Mouse (Mus musculus) left cerebral cortex, adult 9 months (tissue): Measurements from ENCODE around the gene Cyp2c23.
A peak's percentile ranks its signal among the peaks of the same experiment; 100 is the strongest.

Source experiments
- DNase-seq, 2 experiments: peaks; one replicate each; pipeline ENCODE4 v3.0.0; 2022; ENCODE audit warnings: low spot score in 2 of 2

The Cyp2c23 gene

GRCm38 (mm10) chr19:44024921-44025585 is 4.0 kb downstream of the Cyp2c23 start:
- no peak for DNase-seq

- no peak for DNase-seq
Observed at GRCm38 (mm10) chr19:44023066-44023465, 5.9 kb downstream of the Cyp2c23 start.

- no peak for DNase-seq
Observed at GRCm38 (mm10) chr19:44021502-44021901, 7.5 kb downstream of the Cyp2c23 start.

- no peak for DNase-seq
Observed at GRCm38 (mm10) chr19:44019739-44020138, 9.3 kb downstream of the Cyp2c23 start.

GRCm38 (mm10) chr19:44013862-44014261 is 15.1 kb downstream of the Cyp2c23 start:
- DNase-seq, result no peak

- DNase-seq, result no peak
Observed at GRCm38 (mm10) chr19:44008784-44009183, 20.2 kb downstream of the Cyp2c23 start.

GRCm38 (mm10) chr19:44007186-44007585 is 21.8 kb downstream of the Cyp2c23 start:
- DNase-seq, result peak; percentile 24 to 43

- DNase-seq, result no peak
Observed at GRCm38 (mm10) chr19:44005025-44005424, 24.0 kb downstream of the Cyp2c23 start.

GRCm38 (mm10) chr19:44004261-44004660 is 24.7 kb downstream of the Cyp2c23 start:
- no peak for DNase-seq

GRCm38 (mm10) chr19:44000720-44001119 is 28.3 kb downstream of the Cyp2c23 start:
- peak; percentile 23 to 73 for DNase-seq

GRCm38 (mm10) chr19:44000061-44000460 is 28.9 kb downstream of the Cyp2c23 start:
- DNase-seq, result no peak

- DNase-seq, result no peak
Observed at GRCm38 (mm10) chr19:43998802-43999527, 30.0 kb downstream of the Cyp2c23 start.

GRCm38 (mm10) chr19:43998101-43998500 is 30.9 kb downstream of the Cyp2c23 start:
- peak in 1 of 2 experiments; percentile 56 for DNase-seq

GRCm38 (mm10) chr19:43995427-43995826 is 33.6 kb downstream of the Cyp2c23 start:
- no peak for DNase-seq

GRCm38 (mm10) chr19:43992464-43992863 is 36.5 kb downstream of the Cyp2c23 start:
- no peak for DNase-seq

- no peak for DNase-seq
Observed at GRCm38 (mm10) chr19:43990362-43990761, 38.6 kb downstream of the Cyp2c23 start.

GRCm38 (mm10) chr19:43986069-43986794 is 42.8 kb downstream of the Cyp2c23 start, which contains the start of gene Cpn1:
Gene Cpn1, minus strand, starts transcription at chr19:43986556.
- no peak for DNase-seq

GRCm38 (mm10) chr19:43981992-43982391 is 47.0 kb downstream of the Cyp2c23 start:
- no peak for DNase-seq

- DNase-seq, result no peak
Observed at GRCm38 (mm10) chr19:43980711-43981110, 48.3 kb downstream of the Cyp2c23 start.

GRCm38 (mm10) chr19:43977799-43978198 is 51.2 kb downstream of the Cyp2c23 start:
- DNase-seq, result no peak

GRCm38 (mm10) chr19:43976661-43977060 is 52.3 kb downstream of the Cyp2c23 start:
- DNase-seq, result no peak

- peak in 1 of 2 experiments; percentile 14 for DNase-seq
Observed at GRCm38 (mm10) chr19:43974221-43974620, 54.8 kb downstream of the Cyp2c23 start.
